Mouse (Mus musculus): ENCODE measurements at regions not wholly inside any gene's neighbourhood (a gene's known extent, or its start where the extent isn't known, plus 50 kb on each side); places are given as distances from the start of the nearest gene placed in this dataset.

DNA sequence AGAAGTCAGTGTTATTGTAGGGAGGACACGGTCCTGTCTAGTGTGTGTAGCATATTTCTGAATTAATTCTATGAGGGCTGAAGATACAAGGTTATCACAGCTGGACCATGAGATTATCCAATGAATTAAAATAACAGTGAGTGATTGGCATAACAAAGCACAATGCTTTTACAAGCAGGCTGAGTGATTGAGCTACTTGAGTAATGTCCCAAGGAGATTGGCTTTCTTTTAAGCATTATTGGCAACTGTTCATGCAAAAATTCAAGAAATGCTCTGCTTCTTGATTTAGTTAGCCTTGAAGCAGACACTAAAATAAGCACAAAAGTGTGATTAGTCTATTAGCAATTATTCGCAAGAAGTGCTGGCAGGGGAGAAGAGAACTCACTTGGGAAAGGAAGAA lies 219.4 kb upstream of the Etaa1 start:
- H3K27me3 ChIP-seq (ENCODE audit: control insufficient read depth, insufficient read depth, low read length): no peaks in the 10 kb centered on the region
- H3K36me3 ChIP-seq (ENCODE audit: control insufficient read depth, insufficient read depth, low read length): no peaks in the 10 kb centered on the region
- no peak overlapping the region for H3K27ac ChIP-seq (ENCODE audit: insufficient read depth, low read depth, low read length)
- 76% methylated on average over 2 of the region's 2 CpGs for WGBS
- no peaks in the 10 kb centered on the region for H3K4me1 ChIP-seq (ENCODE audit: control insufficient read depth, insufficient read depth, insufficient read length, low read length)
- no peak overlapping the region for H3K4me3 ChIP-seq (ENCODE audit: low read depth, low read length)
- no peak for TF ChIP-seq CTCF (IDR thresholded peaks at IDR 0.05; ENCODE audit: extremely low read depth, insufficient read length, insufficient replicate concordance, low read depth, low read length)
- TF ChIP-seq POLR2A (IDR thresholded peaks at IDR 0.05; ENCODE audit: low read depth, low read length): no peak

DNA sequence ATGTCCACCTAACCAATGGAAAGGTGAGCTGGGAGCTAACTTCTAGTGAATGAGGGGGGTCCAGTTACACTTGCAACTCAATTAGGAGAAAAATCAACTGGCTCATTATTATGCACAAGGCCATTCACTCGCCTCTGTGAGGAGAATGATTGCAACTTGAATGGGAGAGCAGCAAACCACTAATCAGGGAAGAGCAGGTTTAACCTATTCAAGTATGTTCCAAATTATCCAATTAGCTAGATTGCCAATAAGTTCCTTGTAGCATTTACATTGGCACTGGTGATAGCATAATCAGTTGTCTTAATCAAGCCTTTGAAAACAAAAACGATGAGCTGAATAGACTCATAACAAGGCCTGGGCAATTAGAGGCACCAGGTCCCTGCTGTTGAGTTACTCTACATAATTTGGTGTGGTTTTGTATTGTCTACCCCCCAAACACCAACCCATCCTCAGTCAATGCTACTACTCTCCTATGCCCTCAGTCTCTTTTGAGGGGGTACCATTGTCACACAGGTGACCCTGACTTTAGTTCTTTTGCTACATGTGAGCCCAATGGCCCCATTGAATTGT lies 217.6 kb upstream of the Etaa1 start:
- 71% methylated on average over 2 of the region's 2 CpGs for WGBS
- TF ChIP-seq CTCF (IDR thresholded peaks at IDR 0.05; ENCODE audit: extremely low read depth, insufficient read length, insufficient replicate concordance, low read depth, low read length): no peak
- no peak overlapping the region for H3K4me3 ChIP-seq (ENCODE audit: low read depth, low read length)
- H3K27ac ChIP-seq (ENCODE audit: insufficient read depth, low read depth, low read length): no peak overlapping the region
- no peaks in the 10 kb centered on the region for H3K4me1 ChIP-seq (ENCODE audit: control insufficient read depth, insufficient read depth, insufficient read length, low read length)
- H3K27me3 ChIP-seq (ENCODE audit: control insufficient read depth, insufficient read depth, low read length): no peaks in the 10 kb centered on the region
- H3K36me3 ChIP-seq (ENCODE audit: control insufficient read depth, insufficient read depth, low read length): no peaks in the 10 kb centered on the region

DNA sequence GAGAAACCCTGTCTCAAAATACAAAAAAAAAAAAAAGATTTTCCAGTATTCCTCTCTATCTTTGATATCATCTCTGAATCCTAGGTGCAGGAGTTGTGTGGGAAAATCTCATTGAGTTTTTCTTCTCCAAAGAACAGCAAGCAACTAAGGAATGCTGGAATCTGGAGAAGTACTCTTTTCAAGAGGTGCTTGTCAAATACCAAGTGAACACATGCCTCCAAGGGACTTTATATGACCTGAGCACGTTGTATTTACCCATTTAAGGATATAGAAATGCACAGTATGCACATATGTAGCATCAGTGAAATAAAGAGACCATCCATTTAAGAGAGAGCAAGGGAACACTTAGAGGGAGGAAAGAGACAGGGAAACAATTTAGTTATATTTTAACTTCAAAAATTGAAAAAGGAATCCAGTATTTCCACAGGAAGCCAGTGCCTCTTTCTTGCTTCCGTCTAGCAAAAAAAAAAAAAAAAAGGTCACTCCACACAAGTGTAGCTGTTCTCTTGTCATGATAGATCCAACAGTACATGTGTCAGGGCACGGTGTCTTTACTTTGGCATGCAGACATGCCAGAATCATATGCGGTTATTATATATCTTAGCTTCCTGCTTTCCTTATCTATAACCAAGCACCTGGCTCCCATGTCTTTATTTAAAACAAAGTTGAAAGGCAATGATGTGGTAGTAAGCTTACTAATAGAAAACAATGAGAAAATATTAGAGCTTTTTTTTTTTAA lies 212.1 kb upstream of the Etaa1 start:
- 60% methylated on average over 4 of the region's 4 CpGs for WGBS

DNA sequence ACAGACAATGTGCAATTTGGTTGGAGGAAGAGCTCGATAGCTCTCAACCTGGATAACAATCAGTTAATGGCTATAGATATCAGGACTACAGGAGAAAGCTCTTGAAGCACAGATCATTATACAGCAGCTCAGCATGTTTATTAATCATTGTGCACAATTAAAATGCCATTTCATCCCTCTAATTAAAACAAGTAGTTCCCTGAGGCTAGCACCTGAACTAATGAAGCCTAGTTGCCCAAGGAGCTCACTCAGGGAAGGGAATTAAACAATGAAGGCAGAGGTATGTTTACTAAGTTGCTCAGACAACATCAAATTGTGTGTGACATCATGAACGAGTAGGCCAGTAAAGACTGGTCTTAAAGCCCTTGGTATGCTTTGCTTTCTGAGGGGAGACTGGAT lies 210.3 kb upstream of the Etaa1 start:
- Histone ChIP-seq H3K27ac (ENCODE audit: insufficient read depth, low read depth, low read length) (no peak overlapping the region), H3K27me3 (ENCODE audit: control insufficient read depth, insufficient read depth, low read length) (no peaks in the 10 kb centered on the region), H3K4me1 (ENCODE audit: control insufficient read depth, insufficient read depth, insufficient read length, low read length) (no peaks in the 10 kb centered on the region), H3K36me3 (ENCODE audit: control insufficient read depth, insufficient read depth, low read length) (no peaks in the 10 kb centered on the region), H3K4me3 (ENCODE audit: low read depth, low read length) (no peak overlapping the region)
- WGBS: 55% methylated on average over 2 of the region's 2 CpGs
- TF ChIP-seq CTCF (IDR thresholded peaks at IDR 0.05; ENCODE audit: extremely low read depth, insufficient read length, insufficient replicate concordance, low read depth, low read length): no peak
- TF ChIP-seq POLR2A (IDR thresholded peaks at IDR 0.05; ENCODE audit: low read depth, low read length): no peak

More for the DNA sequence above, 212.1 kb upstream of the Etaa1 start:
- no peak overlapping the region for H3K27ac ChIP-seq (ENCODE audit: insufficient read depth, low read depth, low read length)
- TF ChIP-seq CTCF (IDR thresholded peaks at IDR 0.05; ENCODE audit: extremely low read depth, insufficient read length, insufficient replicate concordance, low read depth, low read length) (no peak), POLR2A (IDR thresholded peaks at IDR 0.05; ENCODE audit: low read depth, low read length) (no peak)
- H3K4me1 ChIP-seq (ENCODE audit: control insufficient read depth, insufficient read depth, insufficient read length, low read length): no peaks in the 10 kb centered on the region
- no peaks in the 10 kb centered on the region for H3K36me3 ChIP-seq (ENCODE audit: control insufficient read depth, insufficient read depth, low read length)
- H3K4me3 ChIP-seq (ENCODE audit: low read depth, low read length): no peak overlapping the region
- H3K27me3 ChIP-seq (ENCODE audit: control insufficient read depth, insufficient read depth, low read length): no peaks in the 10 kb centered on the region

DNA sequence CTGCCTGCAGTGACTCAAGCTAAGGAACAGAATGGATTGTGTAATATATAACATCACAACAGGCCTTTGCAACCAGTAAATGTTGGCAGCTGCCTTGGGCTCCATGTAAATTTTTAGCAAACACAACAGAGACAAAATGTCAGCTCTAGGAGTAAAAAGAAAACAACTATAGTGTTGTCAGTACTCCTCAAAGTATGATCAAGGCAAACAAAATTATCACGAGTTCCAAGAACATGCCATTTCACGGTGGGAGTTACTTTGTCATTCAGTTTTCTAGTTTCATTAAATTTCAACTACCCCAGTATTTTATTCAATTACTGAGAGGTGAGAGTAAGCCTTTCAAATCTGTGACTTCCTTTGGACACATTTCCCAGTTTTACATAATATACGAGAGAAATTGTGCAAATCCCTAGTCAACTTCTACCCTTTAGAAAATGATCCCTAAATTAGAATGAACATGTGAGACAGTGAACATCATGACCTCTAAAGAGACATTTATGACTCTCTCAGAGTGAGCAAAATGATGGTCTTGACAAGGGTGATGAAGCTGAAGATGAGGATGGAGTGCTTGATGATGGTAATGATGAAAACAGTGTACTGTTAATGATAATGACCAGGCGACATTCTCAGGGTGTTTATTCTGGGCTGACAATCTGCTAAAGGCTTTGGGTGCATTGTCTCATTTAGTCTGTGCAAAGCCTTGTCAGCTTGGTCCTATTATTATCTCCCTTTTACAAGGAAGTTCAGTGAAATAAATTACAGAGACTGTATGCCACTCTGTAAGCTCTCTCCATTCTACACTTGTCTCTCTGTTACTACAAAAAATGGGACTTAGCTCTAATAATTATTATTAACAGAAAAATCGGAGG lies 209.7 kb upstream of the Etaa1 start:
- no peak for TF ChIP-seq POLR2A (IDR thresholded peaks at IDR 0.05; ENCODE audit: low read depth, low read length)
- no peak for TF ChIP-seq CTCF (IDR thresholded peaks at IDR 0.05; ENCODE audit: extremely low read depth, insufficient read length, insufficient replicate concordance, low read depth, low read length)
- no peak overlapping the region for H3K27ac ChIP-seq (ENCODE audit: insufficient read depth, low read depth, low read length)
- 76% methylated on average over 5 of the region's 5 CpGs for WGBS

DNA sequence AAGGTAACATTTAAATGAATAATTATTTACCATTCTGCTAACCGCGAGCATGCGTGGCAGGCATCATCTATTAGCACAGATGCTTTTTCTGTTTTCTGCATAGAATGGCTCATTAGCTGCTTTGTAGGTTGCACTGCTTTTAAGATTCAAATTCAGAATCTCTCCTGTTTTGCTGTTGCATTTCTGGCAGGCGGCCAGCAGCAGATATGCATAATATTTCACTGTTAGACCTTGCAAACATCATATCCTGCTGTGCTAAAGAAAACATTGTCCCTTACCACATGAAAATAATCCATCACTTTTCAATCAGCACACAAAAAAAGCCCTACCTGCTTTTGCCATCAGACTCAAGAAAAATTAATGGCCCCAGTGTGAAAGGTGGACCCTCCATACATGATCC lies 202.8 kb upstream of the Etaa1 start:
- TF ChIP-seq POLR2A (IDR thresholded peaks at IDR 0.05; ENCODE audit: low read depth, low read length) (no peak), CTCF (IDR thresholded peaks at IDR 0.05; ENCODE audit: extremely low read depth, insufficient read length, insufficient replicate concordance, low read depth, low read length) (no peak)
- H3K27me3 ChIP-seq (ENCODE audit: control insufficient read depth, insufficient read depth, low read length): no peaks in the 10 kb centered on the region
- WGBS: 85% methylated on average over 4 of the region's 4 CpGs
- H3K4me1 ChIP-seq (ENCODE audit: control insufficient read depth, insufficient read depth, insufficient read length, low read length): no peaks in the 10 kb centered on the region
- H3K36me3 ChIP-seq (ENCODE audit: control insufficient read depth, insufficient read depth, low read length): no peaks in the 10 kb centered on the region
- no peak overlapping the region for H3K27ac ChIP-seq (ENCODE audit: insufficient read depth, low read depth, low read length)
- no peak overlapping the region for H3K4me3 ChIP-seq (ENCODE audit: low read depth, low read length)

More for the DNA sequence above, 209.7 kb upstream of the Etaa1 start:
- Histone ChIP-seq H3K4me1 (ENCODE audit: control insufficient read depth, insufficient read depth, insufficient read length, low read length) (no peaks in the 10 kb centered on the region), H3K4me3 (ENCODE audit: low read depth, low read length) (no peak overlapping the region), H3K27me3 (ENCODE audit: control insufficient read depth, insufficient read depth, low read length) (no peaks in the 10 kb centered on the region), H3K36me3 (ENCODE audit: control insufficient read depth, insufficient read depth, low read length) (no peaks in the 10 kb centered on the region)
